Mouse (Mus musculus) lung, postnatal 10 days (tissue): ENCODE results near the gene Mmp9.

ENCODE experiments used
- DNase-seq: peaks from one replicate; pipeline ENCODE4 v3.0.0; 2021

Mmp9 gene

DNA sequence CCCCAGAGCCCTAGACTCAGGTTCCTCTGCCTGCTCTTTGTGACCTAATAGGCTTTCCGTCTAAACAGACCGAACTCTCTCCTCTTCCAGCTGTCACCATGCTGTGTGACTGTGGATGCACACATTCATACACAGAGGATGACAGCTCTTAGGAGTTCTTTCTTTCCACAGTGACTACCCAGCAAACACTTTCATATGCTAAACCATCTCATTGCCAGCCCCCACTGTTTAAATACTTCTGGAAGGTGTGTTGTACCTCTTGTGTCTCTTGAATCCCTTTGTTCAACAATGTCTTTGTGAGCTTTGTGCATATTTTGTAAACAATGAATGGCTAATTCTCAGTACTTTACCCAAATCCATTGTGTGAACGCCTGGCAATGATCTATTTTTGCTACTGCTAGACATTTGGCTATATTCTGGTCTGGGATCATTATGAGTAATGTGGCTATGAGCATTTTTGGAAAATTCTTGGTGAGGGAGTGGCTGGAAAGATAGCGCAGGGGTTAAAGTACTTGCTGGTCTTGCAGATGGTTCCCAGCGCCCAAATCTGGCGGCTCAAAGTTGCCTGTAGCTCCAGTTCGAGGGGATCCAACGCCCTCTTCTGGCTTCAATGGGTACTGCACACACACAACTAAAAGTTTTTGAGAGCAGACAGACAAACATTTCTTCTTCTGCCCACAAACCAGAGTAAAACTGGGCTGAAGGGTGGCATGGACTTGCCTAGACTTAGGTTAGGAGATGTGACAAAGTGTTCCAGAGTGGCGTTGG lies 17.2 kb downstream of the Mmp9 start:
- no peak for DNase-seq

DNA sequence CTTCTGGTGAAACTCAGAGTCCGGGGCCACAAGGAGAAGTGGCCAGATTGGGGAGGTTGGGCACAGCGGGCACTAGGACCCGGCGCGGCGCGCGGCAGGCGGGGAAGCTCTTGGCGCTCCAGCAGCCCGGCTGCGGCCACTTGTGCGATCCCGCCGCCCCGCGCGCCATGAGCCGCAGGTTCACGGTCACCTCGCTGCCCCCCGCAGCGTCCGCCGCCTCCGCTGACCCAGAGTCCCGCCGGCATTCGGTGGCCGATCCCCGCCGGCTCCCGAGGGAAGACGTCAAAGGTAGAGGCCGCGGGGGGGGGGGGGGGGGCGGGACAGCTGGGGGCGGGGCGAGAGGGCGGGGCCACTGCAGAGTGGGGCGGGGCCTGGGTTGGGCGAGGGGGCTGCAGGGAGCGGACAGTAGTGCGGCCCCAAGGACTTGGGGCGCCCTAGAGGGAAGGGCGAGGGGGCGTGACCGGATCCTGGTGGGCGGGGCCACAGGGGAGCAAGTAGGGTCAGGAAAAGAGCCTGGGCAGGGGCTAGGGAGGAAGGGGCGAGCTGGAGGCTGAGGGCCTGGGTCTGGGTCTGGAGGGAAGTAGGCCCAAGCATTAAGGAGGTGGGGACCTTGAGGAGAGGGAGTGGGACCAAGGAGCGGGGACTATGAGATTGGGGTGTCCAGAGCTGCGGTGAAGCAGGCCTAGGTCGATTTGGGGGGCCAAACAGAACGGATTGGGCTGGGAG lies 20.3 kb downstream of the Mmp9 start, which contains the start of gene Slc12a5:
Gene Slc12a5 (plus strand): TSS at position 87 of the 726 bp plus-strand sequence.
- DNase-seq: peak; percentile 56

DNA sequence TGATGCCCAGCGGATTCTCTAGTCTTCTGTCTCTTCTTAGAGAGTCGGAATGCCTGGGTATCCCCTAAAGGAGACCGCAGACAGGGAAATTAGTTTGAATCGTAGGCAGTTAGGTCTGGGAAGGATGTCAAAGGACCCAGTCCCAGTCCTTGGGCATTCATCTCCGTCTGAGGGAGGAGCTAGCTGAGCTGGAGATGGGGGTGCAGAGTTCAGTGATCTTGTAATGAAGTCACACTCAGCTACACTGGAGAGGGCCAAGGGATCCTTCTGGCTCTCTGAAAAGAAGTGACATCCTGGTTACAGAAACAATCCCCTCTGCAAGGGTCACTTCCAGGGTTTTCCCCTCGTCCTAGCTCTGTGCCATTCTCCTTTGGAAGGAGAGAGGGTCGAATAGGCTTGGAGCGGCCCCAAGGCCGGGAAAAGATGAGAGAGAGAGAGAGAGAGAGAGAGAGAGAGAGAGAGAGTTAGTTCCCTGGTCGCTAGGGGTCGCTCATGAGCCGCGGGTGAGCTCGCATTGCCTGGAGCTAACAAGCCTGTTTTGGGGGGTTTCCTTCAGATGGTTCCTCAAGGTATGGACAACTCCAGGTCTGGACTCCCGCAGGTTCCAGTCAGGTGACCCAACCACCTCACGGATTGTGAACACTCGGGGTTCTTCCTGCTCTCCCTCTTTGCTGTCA lies 21.1 kb downstream of the Mmp9 start:
- DNase-seq: peak; percentile 76

DNA sequence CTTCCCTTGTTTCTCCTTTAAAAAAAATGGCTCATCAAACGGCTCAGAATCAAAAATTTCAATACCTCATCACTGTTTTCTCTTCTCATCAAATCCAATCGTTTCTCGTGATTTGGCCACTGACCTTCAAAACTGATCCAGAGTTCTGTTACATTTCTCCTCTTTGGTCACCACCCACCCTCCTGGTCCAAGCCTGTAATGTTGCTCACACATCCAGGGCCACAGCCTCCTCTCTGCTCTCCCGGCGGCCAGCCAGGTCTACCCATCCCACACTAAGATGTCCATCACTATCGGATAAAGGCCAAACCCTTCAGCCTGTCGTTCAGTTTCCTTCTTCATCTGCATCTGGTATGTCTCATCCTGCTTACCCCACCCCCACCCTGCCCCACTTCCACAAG lies 21.6 kb downstream of the Mmp9 start:
- DNase-seq: no peak

DNA sequence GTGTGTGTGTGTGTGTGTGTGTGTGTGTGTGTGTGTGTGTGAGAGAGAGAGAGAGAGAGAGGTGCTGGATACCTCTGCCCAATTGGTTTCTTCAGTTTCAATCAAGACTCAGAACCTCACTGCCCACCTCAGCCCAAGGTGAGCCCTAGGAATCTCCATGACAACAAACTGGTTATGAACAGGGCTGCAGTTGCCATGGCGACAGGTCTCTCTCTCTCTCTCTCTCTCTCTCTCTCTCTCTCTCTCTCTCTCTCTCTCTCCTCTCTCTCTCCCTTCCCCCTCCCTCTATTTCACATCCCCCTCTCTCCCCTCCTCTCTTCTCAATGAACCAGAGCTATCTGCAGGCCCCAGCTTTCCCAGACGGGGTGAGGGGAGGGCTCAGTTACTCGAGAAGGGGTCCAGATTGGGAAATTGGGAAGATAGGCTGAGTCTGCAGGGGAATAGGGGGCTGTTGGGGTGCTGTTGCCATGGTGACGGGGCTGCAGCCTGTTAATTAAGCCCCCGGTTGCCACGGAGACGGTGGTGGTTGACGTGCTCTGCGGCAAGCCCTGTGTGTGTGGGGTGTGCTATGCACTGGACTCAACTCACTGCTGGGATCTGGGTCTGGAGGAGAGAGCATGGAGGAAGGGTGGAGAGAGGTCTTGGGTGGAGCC lies 23.8 kb downstream of the Mmp9 start:
- DNase-seq: no peak

DNA sequence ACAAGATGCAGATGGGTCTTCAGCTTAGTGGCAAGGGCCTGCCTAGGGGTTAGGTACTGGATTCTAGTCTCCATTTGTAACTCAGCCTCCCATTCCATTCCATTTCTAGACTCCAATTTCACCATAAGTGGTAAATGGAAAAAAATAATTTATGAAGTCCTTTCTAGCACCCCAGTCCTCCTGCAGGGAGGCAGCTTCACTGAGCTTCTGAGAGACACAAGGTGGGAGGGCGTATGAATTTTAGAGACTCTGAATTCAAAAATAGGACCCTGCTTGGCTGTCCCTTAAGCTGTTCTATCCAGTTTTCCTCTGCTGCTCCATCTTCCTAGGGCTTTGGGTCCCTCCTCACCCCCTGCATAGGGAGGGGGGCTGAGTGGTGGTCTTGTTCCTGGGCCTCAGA lies 24.4 kb downstream of the Mmp9 start:
- no peak for DNase-seq

DNA sequence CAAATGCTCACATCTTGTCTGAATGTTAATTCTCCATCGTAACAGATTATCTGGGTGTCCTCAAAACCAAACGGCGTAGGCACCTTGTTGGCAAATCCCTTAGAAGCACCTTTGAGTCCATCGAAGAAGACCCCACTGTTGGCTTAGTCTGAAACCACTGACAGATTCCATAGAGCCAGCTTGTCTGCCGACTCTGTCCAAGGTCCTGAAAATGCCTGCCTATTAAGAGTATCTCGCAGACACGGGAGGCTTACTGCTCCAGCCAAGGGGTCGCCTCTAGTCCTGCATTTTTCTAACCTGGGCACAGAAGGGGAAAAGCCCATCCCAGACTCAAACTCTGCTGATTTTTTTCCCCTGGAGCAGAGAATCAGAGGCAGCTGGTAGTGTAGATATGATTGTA lies 25.8 kb downstream of the Mmp9 start:
- peak; percentile 51 for DNase-seq

DNA sequence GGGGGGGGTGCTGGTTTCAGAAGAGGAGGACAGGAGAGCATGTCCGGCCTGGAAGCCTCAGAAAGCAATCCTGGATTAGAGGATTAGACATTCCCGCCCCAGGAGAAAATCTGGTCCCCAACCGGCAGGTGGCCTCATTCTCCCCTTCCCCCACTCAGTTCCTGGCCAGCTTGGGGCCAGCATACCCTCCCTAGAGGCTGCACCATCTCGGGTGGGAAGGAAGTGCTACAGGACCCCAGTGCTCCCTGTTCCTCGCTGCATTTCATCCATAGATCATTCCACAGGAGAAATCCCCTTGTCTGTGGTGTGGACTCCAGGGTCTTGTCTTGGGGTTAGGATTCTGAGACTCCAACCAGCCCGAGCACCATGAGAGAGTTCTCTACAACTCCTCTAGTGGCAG lies 26.6 kb downstream of the Mmp9 start:
- no peak for DNase-seq

DNA sequence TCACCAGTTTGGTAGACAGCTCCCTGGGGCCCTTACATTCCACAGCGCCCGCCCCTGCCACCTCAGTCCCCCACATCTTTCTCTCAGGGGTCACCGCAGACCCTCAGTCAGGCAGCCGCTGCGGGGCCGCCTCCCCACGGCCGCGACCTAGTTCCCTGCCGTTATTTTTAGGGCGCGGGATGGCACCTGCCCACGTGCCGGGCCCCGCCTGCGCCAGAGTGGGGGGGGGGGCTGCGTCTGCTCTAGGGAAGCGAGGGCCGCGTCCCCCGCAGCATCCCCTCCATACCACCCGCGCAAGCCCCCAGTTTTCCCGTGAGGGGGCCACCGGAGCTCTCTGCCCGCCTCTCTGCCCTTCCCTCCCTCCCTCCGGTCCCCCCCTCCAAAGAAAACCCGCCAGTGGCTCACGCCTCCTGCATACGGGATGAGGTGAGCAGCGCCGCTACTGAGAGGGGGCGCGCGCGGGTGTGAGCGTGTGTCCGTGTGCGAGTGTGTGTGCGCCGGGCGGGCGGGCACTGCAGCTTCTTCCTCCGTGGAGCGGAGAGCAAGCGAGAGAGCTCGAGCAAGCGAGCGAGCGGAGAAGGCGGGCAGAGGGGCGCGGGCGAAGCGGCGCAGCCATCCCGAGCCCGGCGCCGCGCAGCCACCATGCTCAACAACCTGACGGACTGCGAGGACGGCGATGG lies 27.3 kb downstream of the Mmp9 start:
- no peak for DNase-seq

DNA sequence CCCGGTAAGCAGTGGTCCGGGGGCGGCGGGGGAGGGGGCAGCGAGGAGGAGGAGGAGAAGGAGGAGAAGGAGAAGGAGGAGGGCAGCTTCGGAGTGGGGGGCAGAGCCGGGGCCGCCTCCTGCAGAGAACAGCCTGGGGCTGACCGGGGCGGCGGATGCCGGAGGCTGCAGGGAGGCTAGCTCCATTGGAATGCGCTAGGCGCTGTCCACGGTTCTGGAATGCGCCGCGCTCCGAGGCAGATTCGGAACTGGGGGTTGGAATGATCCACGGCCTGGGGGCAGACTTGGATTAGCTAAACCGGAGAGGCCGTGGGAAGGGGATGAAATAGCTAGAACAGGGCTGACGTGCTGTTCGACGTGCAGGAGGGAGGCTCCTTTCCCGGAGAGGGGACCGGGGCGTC lies 27.9 kb downstream of the Mmp9 start:
- peak; percentile 85 for DNase-seq

DNA sequence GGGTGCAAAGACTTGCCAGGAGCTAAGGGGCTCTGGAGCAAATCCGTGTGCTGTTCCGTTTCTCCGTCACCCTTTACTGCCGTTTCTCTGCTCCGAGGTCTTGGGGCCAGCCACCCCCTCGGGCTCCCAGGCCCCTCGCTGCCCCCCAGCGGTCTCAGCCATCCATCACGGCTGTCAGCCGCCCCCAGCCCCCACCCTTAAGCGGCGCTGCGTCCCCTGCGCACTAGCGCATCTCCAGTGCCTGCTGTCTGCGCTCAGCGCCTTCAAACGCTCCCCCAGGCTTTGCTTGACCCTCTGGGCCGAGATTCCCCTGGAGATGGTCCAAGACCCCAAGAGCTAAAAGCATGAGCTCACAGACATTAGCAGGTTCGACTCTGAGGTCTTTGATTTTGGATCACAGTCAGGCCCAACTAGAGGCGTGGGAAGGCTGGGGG lies 28.8 kb downstream of the Mmp9 start:
- DNase-seq: no peak

DNA sequence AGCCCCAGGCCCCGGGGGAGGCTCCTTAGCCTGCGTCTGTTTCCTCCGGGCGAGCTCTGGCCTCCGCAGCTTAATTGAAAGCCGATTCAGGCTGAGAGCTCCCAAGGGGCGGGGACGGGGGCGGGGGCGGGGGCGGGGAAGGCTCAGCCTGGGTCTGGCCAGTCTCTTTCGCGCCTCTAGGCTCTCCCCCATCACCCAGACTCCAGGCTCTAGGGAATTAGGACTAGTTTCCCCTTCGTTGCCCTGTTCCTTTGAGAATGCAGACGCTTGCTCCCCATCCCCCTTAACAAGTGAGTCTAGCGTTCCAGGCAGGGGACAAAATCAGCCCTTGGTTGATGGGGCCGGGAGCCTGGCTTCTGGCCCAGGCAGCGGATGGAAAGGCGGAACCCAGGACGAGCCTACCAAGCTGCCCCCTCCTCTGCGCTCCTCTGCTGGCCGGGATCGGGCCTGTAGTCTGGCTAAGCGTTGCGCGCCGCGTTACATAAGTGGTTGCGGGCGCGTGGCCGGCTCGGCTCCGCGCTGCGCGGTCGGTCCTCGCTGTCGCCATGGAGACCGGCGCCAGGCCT lies 30.1 kb downstream of the Mmp9 start:
- no peak for DNase-seq

DNA sequence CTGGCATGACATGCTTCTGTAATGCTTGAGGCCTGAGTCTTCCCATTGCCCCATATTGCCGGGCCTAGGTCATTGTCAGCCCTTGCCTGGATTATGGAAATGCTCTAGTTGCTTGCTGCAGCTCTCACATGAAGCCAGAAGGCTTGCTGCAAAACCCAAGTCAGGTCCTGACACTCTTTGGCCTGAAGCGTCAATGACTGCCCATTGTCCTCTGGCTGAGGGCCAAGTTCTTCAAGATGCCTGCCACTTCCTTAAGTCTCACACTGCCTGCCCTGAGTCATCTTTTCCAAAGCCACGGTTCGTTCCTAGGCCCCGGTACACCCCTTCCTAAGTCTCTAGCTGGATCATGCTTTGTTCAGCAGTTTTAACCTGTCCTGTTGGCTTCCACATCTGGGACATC lies 32.1 kb downstream of the Mmp9 start:
- no peak for DNase-seq

DNA sequence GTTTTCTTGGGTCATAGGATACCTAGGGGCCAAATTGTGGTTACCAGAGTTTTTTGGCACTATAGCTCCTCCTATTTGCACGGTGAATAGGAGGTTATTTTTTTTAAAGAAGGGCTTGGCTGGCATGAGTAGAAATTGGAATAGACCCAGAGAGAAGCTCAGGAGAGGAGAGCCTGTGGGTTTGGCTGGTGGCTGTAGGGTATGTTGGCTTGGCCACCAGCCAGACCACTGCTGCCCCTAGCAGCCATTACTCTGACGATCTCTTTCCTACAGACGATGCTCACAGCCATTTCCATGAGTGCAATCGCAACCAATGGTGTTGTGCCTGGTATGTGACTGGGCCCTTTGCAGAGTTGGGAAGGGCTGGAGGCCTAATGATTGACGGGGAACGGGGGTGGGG lies 35.0 kb downstream of the Mmp9 start:
- DNase-seq: no peak

DNA sequence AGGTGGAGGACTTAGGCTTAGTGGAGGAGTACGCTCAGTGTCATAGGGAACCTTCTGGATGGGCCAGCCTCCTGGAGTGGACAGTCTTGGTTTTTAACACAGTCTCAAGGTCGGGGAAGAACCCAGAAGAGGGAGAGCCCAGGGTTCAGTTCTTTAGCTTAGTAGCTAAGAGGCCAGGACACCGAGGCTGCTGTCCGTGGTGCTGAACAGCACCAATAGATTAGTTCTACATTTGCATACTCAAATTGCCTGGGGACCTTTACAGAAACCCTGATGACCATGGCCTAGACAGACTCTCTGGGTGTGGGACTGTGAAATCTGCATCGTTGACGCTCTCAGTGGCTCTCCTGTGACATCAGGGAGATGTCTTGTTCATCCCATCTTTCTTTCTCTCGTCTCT lies 39.2 kb downstream of the Mmp9 start:
- peak; percentile 67 for DNase-seq

DNA sequence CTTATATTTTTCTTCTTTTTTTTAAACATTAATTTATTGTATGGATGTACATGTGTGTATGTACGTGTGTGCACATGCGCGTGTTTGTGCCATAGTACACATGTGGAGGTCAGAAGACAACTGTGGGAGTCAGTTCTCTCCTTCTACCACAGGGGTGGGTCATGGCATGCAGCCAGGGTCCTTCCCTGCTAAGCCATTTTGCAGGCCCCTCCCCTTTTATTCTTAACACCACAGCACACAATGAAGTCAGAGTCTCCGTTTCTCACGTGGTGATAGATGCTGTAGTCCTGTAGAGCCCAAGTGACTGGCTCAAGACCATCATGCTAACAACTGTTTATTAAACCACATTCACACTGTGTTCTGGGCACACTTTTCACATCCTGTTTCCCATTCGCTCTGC lies 45.4 kb downstream of the Mmp9 start:
- no peak for DNase-seq

DNA sequence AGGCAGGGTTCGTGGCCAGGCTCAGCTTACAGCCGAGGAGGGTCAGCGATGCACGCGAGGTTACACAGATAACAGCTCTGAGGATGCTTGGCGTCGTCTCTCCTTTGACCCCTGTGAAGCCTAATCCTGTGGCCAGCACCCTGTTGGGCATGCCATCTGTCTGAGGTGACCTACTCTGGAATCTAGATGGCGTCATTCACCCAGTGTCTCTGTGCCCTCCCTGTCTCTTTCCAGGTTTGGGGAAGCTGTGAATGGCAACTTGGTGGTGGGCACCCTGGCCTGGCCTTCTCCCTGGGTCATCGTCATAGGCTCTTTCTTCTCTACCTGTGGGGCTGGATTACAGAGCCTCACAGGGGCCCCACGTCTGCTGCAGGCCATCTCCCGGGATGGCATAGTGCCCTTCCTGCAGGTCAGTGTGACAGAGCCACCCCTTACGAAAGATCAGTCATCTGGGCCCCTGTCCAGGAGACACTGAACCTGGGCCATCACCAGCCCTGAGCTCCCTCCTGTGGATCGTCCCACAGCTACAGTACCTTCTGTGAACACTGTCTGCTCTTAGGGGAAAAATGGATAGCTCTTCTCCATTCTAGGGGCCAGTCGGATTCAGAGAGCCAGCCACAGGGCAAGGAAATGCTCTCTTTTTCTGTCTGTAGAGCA lies 45.9 kb downstream of the Mmp9 start:
- no peak for DNase-seq

DNA sequence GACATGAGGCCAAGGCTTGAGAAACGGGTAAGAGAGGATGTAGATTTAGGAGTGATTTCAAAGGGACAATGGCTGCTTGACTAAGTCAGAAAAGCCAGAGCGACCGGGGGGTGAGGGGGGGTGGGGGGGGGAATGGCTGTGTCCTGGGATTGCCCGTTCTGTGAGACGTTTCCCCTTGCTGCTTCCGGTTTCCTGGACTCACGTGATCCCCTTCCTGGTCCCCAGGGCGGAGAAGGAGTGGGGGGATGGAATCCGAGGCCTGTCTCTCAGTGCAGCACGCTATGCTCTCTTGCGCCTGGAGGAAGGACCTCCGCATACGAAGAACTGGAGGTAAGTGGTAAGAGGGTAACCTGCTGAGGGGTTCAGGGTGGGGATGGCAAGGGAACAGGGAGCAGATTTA lies 48.2 kb downstream of the Mmp9 start:
- peak; percentile 24 for DNase-seq

DNA sequence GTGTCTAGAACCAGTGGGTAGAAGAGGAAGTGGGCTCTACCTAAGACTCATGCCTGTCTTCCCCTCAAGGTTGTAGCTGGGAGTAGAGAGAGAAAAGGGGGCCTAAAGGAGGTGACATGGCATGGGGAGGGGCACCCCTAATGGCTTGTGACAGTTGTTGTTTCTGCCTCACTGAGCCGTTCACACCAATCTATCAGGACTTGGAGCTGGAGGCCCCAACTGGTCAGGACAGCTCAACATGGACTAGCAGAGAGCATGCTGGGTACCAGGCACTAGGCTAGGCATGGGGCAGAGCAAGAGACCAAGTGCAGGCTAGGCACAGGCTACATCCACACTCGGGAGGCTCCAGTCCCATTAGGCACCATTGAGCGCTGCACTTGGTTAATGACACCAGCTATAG lies 50.5 kb downstream of the Mmp9 start:
- DNase-seq: no peak

DNA sequence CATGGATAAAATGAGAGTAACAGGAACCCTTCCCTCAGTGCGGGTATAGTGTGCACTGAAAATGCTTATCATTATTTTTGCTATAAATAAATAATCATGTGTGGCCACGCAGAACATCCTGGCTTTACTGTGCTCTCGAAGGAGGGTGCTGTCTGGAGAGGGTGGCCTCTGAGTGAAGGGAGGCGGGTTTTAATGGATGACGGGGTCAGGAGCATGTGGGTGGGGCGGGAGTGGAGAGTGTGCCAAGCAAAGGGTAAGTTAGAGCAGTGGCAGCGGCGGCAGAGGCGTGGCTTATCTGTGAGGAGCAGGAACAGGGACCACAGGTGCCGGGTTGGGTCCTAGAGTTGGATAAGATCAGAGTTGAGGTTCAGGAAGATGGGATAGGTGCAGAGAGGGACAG lies 51.2 kb downstream of the Mmp9 start:
- no peak for DNase-seq

DNA sequence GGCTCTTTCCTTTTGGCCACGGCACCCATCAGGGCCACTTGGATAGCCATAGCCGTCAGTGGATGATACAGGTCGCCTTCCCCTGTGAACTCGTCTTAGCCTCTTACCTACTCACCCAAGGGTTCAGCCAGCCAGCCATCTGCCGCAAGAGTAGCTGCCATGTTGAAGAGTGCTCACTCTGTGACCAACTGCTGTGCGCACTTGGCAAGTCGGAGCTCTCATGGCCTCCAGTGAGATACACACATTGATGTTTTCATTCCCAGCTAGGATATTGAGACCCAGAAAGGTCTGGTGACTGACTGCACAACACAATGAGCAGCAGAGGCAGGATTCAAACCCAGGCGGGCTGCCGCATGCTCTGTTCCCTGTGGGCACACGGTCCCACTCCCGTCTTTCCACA lies 53.6 kb downstream of the Mmp9 start:
- no peak for DNase-seq
